Mouse (Mus musculus): ENCODE results near the gene Zdhhc21.

The Zdhhc21 gene

GRCm38 (mm10) chr4:82762430-82763119, 97.2 kb downstream of the Zdhhc21 start:
- no peak for DNase-seq (ENCODE audit: low spot score)

GRCm38 (mm10) chr4:82756295-82756626, 103.5 kb downstream of the Zdhhc21 start:
- no peak for DNase-seq (ENCODE audit: low spot score)

GRCm38 (mm10) chr4:82755616-82756294, 104.0 kb downstream of the Zdhhc21 start:
- DNase-seq (ENCODE audit: low spot score), result no peak

Data from c-Kit-positive CD71-positive TER-119-positive erythroid progenitor cells, embryonic 14.5 days (primary cell).